Mouse (Mus musculus): ENCODE measurements around the gene Trak1.
A peak's percentile ranks its signal among the peaks of the same experiment; 100 is the strongest.

Gene Trak1

GRCm38 (mm10) chr9:121295221-121295620 lies 2.1 kb upstream of the Trak1 start:
- no peak for DNase-seq (ENCODE audit: low spot score)

- DNase-seq (ENCODE audit: low spot score): peak; percentile 56
These were observed 730 bp downstream of the Trak1 start for GRCm38 (mm10) chr9:121298065-121298398.

- DNase-seq (ENCODE audit: low spot score): no peak
These were observed 1.2 kb downstream of the Trak1 start for GRCm38 (mm10) chr9:121298411-121299091.

- no peak for DNase-seq (ENCODE audit: low spot score)
These were observed 2.0 kb downstream of the Trak1 start for GRCm38 (mm10) chr9:121299223-121299755.

- no peak for DNase-seq (ENCODE audit: low spot score)
These were observed 2.8 kb downstream of the Trak1 start for GRCm38 (mm10) chr9:121299976-121300570.

- no peak for DNase-seq (ENCODE audit: low spot score)
These were observed 4.0 kb downstream of the Trak1 start for GRCm38 (mm10) chr9:121301041-121301920.

- DNase-seq (ENCODE audit: low spot score): no peak
These were observed 5.2 kb downstream of the Trak1 start for GRCm38 (mm10) chr9:121302543-121302942.

- DNase-seq (ENCODE audit: low spot score): peak; percentile 84
These were observed 5.8 kb downstream of the Trak1 start for GRCm38 (mm10) chr9:121303086-121303485.

GRCm38 (mm10) chr9:121303748-121304147 lies 6.4 kb downstream of the Trak1 start:
- DNase-seq (ENCODE audit: low spot score): no peak

GRCm38 (mm10) chr9:121304520-121304919 lies 7.2 kb downstream of the Trak1 start:
- DNase-seq (ENCODE audit: low spot score): no peak

GRCm38 (mm10) chr9:121305456-121305855 lies 8.2 kb downstream of the Trak1 start:
- DNase-seq (ENCODE audit: low spot score): no peak

- no peak for DNase-seq (ENCODE audit: low spot score)
These were observed 12.0 kb downstream of the Trak1 start for GRCm38 (mm10) chr9:121309287-121309686.

GRCm38 (mm10) chr9:121310501-121310900 lies 13.2 kb downstream of the Trak1 start:
- DNase-seq (ENCODE audit: low spot score): no peak

- DNase-seq (ENCODE audit: low spot score): no peak
These were observed 14.5 kb downstream of the Trak1 start for GRCm38 (mm10) chr9:121311846-121312236.

- no peak for DNase-seq (ENCODE audit: low spot score)
These were observed 15.1 kb downstream of the Trak1 start for GRCm38 (mm10) chr9:121312237-121312891.

GRCm38 (mm10) chr9:121313656-121314374 lies 16.5 kb downstream of the Trak1 start:
- DNase-seq (ENCODE audit: low spot score): peak; percentile 91

GRCm38 (mm10) chr9:121314541-121315152 lies 17.3 kb downstream of the Trak1 start:
- peak; percentile 39 for DNase-seq (ENCODE audit: low spot score)

GRCm38 (mm10) chr9:121315901-121316595 lies 18.7 kb downstream of the Trak1 start:
- DNase-seq (ENCODE audit: low spot score): no peak

- DNase-seq (ENCODE audit: low spot score): peak; percentile 77
These were observed 19.5 kb downstream of the Trak1 start for GRCm38 (mm10) chr9:121316621-121317405.

Data from adipocyte (in vitro differentiated cells).